Mouse (Mus musculus): ENCODE results near the gene Olig1. TPM values are rescaled to one million over a fixed set of nuclear protein-coding genes. Genes with fewer than 3 reads are reported as not detected.

Gene Olig1
- 0.09 TPM in 1 of 2 replicates, not detected in the other for polyA plus RNA-seq (2012; rRNA removed)

DNA sequence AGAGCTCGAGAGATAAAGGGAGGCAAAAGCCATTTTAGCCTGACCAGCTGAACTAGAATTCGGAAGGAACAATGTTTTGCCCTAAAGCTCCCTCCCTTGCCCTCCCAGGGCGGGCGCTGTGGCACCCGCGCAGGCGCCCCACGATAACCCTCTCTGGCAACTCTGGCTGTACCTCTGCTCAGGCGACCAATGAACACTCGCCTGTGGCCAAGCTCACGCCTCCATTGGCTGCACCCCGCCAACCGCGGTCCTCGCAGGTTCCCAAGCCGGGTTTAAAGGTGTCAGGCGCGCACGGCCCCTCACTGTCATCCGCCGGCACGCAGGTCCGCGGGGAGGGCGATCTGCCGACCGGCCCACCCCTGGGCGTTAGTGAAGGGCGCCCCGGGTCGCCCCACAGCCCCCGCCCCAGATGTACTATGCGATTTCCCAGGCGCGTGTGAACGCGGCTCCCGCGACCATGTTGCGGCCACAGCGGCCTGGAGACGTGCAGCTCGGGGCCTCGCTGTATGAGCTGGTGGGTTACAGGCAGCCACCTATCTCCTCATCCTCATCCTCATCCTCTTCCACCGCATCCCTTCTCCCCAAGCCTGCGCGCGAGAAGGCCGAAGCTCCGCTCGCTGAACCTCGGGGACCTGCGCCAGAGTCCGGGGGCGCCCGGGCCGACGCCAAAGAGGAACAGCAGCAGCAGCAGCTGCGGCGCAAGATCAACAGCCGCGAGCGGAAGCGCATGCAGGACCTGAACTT is at the start of gene Olig1:
Gene Olig1 (plus strand): TSS at position 305 of the 744 bp plus-strand sequence.
- no peak within 1 kb of the TSS for H3K27ac ChIP-seq (ENCODE audit: insufficient read depth, low read depth, low read length)
- no peaks in the 10 kb centered on the region for H3K36me3 ChIP-seq (ENCODE audit: control insufficient read depth, insufficient read depth, low read length)
- H3K27me3 ChIP-seq (ENCODE audit: control insufficient read depth, insufficient read depth, low read length), result peaks cover 43% of the 10 kb centered on the region
- H3K4me3 ChIP-seq (ENCODE audit: low read depth, low read length), result peak within 1 kb of the TSS; percentile 33
- WGBS, result 1% methylated on average over 64 of the region's 64 CpGs
- TF ChIP-seq POLR2A (IDR thresholded peaks at IDR 0.05; ENCODE audit: low read depth, low read length) (no peak), CTCF (IDR thresholded peaks at IDR 0.05; ENCODE audit: extremely low read depth, insufficient read length, insufficient replicate concordance, low read depth, low read length) (no peak)
- H3K4me1 ChIP-seq (ENCODE audit: control insufficient read depth, insufficient read depth, insufficient read length, low read length), result no peaks in the 10 kb centered on the region; the same call in 1 of the 2 replicates

DNA sequence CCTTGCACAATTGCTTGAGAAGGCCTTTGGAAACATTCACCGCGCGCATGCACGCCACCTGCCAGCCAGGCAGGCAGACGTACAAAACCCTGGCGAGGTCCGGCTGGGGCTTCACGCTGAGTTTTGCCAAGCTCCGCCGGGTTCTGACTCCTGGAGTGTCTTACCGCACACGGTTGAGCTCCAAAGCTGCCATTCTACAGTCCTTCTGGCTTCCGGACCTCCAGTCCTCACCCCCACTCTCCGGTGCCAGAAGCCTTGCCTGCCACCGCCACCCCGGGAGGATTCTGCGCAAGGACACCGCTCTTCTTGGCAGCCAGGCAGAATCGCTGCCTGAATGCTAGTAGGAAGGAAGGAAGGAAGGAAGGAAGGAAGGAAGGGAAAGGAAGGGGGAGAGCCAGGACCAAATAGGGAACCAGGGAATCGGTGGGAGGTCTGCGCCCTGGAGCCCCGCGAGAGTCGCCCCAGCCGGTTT is 47.4 kb upstream of the Olig1 start:
- Histone ChIP-seq H3K27me3 (ENCODE audit: control insufficient read depth, insufficient read depth, low read length) (peaks cover 80% of the 10 kb centered on the region), H3K4me3 (ENCODE audit: low read depth, low read length) (no peak overlapping the region), H3K36me3 (ENCODE audit: control insufficient read depth, insufficient read depth, low read length) (no peaks in the 10 kb centered on the region), H3K27ac (ENCODE audit: insufficient read depth, low read depth, low read length) (no peak overlapping the region), H3K4me1 (ENCODE audit: control insufficient read depth, insufficient read depth, insufficient read length, low read length) (peaks cover 3% of the 10 kb centered on the region; the same call in 1 of the 2 replicates)
- WGBS, result 2% methylated on average over 25 of the region's 25 CpGs
- TF ChIP-seq POLR2A (IDR thresholded peaks at IDR 0.05; ENCODE audit: low read depth, low read length), result no peak
- TF ChIP-seq CTCF (IDR thresholded peaks at IDR 0.05; ENCODE audit: extremely low read depth, insufficient read length, insufficient replicate concordance, low read depth, low read length), result no peak

DNA sequence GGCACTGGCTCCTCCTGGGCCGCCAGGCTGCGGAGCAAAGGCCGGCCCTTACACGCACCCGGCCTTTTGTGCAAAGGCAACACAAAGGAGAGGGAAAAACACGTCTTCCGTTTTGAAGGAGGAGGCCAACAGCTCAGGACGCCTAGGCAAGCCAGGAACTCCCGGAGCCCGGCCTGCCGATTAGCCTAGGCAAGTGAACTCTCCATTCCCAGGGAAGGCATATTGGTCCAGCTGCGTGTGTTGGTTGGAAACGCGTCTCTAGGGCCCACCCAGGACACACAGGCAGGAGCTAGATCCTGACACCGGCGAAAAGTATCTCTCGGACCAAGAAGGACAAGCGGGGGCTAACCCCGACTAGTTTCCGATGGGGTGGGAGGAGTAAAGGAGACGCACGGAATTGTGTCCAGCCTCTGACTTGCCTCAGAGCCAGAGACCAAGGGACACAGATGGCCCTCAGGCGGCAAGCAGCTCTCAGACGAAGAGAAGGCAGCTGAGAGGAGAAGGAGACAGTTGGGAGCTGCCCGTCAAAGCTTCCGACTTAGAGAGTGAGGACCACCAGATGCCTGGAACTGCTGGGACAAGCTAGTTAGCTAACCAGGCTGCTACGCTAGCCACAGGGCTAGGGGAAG is 46.8 kb upstream of the Olig1 start:
- no peak overlapping the region for H3K4me3 ChIP-seq (ENCODE audit: low read depth, low read length)
- H3K27me3 ChIP-seq (ENCODE audit: control insufficient read depth, insufficient read depth, low read length), result peaks cover 81% of the 10 kb centered on the region
- 2% methylated on average over 27 of the region's 27 CpGs for WGBS
- TF ChIP-seq CTCF (IDR thresholded peaks at IDR 0.05; ENCODE audit: extremely low read depth, insufficient read length, insufficient replicate concordance, low read depth, low read length) (no peak), POLR2A (IDR thresholded peaks at IDR 0.05; ENCODE audit: low read depth, low read length) (no peak)
- peaks cover 3% of the 10 kb centered on the region; the same call in 1 of the 2 replicates for H3K4me1 ChIP-seq (ENCODE audit: control insufficient read depth, insufficient read depth, insufficient read length, low read length)
- no peaks in the 10 kb centered on the region for H3K36me3 ChIP-seq (ENCODE audit: control insufficient read depth, insufficient read depth, low read length)
- H3K27ac ChIP-seq (ENCODE audit: insufficient read depth, low read depth, low read length), result no peak overlapping the region

DNA sequence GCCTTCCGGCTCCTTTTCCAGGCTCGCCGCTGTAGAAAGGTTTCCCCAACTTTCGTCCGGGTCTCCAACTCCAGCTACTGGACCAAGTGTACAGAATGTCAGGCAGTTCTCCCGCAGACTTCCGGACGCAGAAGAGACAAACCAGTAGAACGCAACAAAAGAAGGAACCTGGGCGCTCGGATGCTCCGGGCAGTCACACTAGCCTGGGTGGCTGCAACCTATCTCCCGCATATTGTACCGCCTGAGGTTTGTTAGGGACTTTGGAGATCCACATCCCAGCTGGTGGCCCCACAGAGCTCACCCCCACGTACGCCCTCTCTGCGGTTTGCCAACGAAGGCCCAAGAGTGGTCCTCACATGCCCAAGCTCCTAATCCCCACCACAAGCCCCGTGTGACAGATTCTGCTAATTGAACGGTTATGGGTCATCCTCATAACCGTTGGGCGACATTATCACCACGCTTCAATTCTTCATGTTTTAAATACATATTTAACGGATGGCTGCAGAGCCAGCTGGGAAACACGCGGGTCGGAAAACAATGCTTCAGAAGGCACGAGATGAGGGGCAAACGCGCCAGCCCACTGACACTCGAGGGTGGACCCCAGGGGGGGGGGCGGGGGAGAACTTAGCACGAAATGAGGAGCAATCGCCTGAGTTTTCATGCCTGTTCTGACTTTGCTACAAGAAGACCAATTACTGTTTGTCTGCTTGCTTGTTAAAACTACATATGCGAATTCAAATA is 46.1 kb upstream of the Olig1 start:
- WGBS, result 5% methylated on average over 35 of the region's 35 CpGs
- H3K27me3 ChIP-seq (ENCODE audit: control insufficient read depth, insufficient read depth, low read length), result peaks cover 87% of the 10 kb centered on the region
- peaks cover 3% of the 10 kb centered on the region; the same call in 1 of the 2 replicates for H3K4me1 ChIP-seq (ENCODE audit: control insufficient read depth, insufficient read depth, insufficient read length, low read length)
- no peak overlapping the region for H3K27ac ChIP-seq (ENCODE audit: insufficient read depth, low read depth, low read length)
- H3K36me3 ChIP-seq (ENCODE audit: control insufficient read depth, insufficient read depth, low read length), result no peaks in the 10 kb centered on the region
- H3K4me3 ChIP-seq (ENCODE audit: low read depth, low read length), result no peak overlapping the region
- TF ChIP-seq POLR2A (IDR thresholded peaks at IDR 0.05; ENCODE audit: low read depth, low read length) (no peak), CTCF (IDR thresholded peaks at IDR 0.05; ENCODE audit: extremely low read depth, insufficient read length, insufficient replicate concordance, low read depth, low read length) (no peak)

DNA sequence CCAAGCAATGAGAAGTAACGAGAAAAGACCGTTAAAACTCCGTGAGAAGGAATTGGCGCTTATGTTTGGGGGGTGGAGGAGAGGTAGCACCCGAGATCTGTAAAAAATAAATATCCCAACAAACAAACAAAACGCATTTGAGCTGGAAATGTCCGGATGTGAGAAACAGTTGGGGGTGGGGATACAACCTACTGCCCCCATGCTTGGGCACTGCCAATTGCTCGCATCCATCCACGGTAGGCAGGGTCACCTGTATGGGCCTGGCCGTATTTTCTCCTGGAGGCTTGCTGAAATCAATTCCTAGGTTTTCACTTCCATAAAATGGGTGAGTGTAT is 45.5 kb upstream of the Olig1 start:
- Histone ChIP-seq H3K4me3 (ENCODE audit: low read depth, low read length) (no peak overlapping the region), H3K27ac (ENCODE audit: insufficient read depth, low read depth, low read length) (no peak overlapping the region), H3K36me3 (ENCODE audit: control insufficient read depth, insufficient read depth, low read length) (no peaks in the 10 kb centered on the region), H3K27me3 (ENCODE audit: control insufficient read depth, insufficient read depth, low read length) (peaks cover 91% of the 10 kb centered on the region), H3K4me1 (ENCODE audit: control insufficient read depth, insufficient read depth, insufficient read length, low read length) (peaks cover 3% of the 10 kb centered on the region; the same call in 1 of the 2 replicates)
- WGBS, result 11% methylated on average over 10 of the region's 10 CpGs
- no peak for TF ChIP-seq CTCF (IDR thresholded peaks at IDR 0.05; ENCODE audit: extremely low read depth, insufficient read length, insufficient replicate concordance, low read depth, low read length)
- TF ChIP-seq POLR2A (IDR thresholded peaks at IDR 0.05; ENCODE audit: low read depth, low read length), result no peak

DNA sequence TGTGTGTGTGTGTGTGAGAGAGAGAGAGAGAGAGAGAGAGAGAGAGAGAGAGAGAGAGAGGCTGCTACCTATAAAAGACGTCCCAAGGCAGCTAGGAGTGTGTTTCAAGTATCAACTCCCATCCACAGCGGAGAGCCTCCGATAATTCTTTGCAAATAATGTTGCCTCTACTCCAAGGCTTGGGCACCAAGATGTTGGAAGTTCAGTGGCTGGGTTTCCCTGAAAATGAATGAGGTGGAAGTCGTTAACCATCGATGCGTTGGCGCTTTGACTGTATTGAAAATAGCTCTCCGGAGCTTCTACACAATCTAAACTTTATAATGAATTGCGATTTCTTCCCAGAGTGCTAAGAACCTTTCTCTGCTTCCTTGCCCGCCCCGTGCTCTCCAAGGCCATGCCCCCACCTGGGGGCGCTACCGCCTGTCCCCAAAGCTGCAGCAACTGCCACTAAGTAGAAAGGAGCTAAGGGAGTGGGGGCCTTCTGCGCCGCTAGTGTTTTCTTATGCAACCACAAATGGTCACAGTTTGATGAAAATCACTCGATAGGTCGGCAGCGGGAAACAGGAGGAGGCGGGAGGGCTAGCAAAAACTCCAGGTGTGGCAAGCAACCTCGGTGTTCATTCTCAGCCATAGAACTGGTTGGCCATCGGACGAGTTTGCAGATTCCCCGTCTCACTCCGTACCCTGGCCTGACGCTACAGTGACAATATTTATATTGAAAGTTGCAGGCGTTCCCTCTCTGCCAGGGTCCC is 44.9 kb upstream of the Olig1 start:
- 3% methylated on average over 26 of the region's 26 CpGs for WGBS
- Histone ChIP-seq H3K27ac (ENCODE audit: insufficient read depth, low read depth, low read length) (no peak overlapping the region), H3K4me3 (ENCODE audit: low read depth, low read length) (peak overlapping the region; percentile 13), H3K4me1 (ENCODE audit: control insufficient read depth, insufficient read depth, insufficient read length, low read length) (peaks cover 3% of the 10 kb centered on the region; the same call in 1 of the 2 replicates), H3K36me3 (ENCODE audit: control insufficient read depth, insufficient read depth, low read length) (no peaks in the 10 kb centered on the region), H3K27me3 (ENCODE audit: control insufficient read depth, insufficient read depth, low read length) (peaks cover 89% of the 10 kb centered on the region)
- TF ChIP-seq CTCF (IDR thresholded peaks at IDR 0.05; ENCODE audit: extremely low read depth, insufficient read length, insufficient replicate concordance, low read depth, low read length), result no peak
- no peak for TF ChIP-seq POLR2A (IDR thresholded peaks at IDR 0.05; ENCODE audit: low read depth, low read length)

All from small intestine, adult 2 months (tissue).